Mouse (Mus musculus): ENCODE measurements around the gene 4930451I11Rik. TPM values are rescaled to one million over a fixed set of nuclear protein-coding genes. Genes with fewer than 3 reads are reported as not detected.
A peak's percentile ranks its signal among the peaks of the same experiment; 100 is the strongest.

The 4930451I11Rik gene
- total RNA-seq, 1 experiment from 2014 or later: not detected

DNA sequence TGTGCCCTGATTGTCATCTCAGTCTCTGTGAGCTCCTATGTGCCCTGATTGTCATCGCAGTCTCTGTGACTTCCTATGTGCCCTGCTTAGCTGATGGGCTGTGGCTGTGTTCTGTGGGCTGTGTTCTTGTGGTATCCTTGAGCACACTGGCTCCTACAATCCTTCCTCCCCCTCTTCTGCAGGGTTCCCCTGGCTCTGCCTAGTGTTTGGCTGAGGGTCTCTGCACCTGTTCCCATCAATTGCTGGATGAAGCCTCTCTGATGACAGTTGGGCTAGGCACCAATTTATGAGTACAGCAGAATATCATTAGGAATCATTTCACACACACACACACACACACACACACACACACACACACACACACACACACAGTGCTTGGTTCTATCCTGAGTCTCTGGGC lies 1.9 kb upstream of the 4930451I11Rik start:
- no peak for DNase-seq

DNA sequence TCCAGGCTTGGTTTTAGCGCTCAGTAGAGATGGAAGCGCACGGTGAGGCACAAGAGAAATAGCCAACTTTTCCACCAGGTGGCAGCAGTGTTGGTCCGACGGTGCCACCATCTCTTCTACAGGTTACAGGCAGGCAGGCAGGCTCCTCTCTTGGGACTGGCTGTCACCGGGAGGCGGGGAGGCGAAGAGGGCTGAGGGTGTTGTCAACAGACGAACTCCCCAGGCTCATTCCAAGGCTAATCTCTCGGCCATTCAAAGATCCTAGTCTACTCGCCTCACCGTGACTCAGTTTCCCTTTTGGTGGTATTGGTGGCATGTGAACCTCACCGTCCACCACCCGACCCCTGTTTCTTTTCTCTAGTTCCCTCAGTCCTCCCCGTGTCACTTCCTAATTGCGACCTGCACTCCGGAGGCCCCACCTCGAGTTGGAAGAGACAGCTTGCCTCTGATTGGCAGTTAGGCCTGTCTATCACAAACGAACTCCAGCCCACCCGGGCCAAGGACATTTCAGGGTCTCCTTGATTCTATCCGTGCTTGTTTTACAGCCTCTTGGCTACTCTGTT lies 678 bp upstream of the 4930451I11Rik start:
- DNase-seq: peak; percentile 78

DNA sequence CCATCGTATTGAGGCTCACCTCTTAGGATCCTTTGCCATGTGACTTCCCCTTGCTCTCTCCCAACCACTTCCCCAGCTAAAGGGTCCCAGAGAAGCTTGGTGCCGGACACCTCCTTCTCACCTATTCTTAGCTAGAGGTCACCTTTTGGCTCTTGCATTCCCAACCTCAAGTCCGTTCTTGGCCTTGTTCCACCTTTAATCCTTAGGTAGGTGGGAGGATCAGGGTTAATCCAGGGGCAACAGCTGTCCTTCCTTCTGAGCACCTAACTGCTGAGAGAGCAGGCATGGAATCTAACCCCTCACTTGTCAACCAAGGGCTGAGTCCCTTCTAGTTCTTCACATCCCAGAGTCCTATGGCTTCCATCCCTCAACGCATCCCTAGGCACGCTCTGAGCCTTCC lies 5.5 kb downstream of the 4930451I11Rik start:
- no peak for DNase-seq

DNA sequence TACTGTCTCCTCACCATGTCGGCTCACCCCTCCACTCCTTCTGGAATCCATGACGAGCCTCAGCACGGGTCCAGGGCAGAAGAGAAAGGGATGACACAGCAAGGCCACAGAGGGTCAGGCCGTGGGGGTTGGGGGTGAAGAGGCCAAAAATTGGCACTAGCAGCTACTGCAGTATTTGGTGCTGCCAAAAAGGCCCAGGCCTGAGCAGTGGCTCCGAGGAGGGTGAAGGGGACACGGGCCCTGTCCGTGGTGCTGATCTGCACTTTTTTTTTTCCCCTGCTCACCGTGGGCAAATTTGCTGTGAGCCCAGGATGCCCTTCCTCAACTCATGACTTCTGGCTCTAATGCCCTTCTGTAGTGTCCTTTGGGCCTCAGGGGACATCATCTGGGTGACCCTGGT lies 6.0 kb downstream of the 4930451I11Rik start:
- DNase-seq: peak; percentile 37

DNA sequence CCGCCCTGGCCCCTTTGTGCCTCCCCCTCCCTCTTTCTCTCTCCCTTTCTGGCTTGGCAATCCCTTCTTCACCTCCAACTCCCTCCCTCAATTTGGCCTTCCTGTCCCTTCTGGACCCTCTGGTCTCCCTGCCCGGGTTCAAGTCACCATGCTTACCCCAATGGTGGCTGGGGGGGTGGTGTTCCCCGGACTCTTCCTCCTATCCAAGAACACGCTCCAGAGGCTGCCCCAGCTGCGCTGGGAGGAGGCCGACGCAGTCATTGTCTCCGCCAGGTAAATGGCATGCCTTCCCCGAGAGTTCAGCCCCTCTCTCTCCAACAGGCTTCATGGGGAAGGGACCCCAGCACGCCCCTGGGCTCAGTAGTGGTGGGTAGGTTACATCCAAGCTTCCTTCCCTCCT lies 7.5 kb downstream of the 4930451I11Rik start:
- DNase-seq: no peak

DNA sequence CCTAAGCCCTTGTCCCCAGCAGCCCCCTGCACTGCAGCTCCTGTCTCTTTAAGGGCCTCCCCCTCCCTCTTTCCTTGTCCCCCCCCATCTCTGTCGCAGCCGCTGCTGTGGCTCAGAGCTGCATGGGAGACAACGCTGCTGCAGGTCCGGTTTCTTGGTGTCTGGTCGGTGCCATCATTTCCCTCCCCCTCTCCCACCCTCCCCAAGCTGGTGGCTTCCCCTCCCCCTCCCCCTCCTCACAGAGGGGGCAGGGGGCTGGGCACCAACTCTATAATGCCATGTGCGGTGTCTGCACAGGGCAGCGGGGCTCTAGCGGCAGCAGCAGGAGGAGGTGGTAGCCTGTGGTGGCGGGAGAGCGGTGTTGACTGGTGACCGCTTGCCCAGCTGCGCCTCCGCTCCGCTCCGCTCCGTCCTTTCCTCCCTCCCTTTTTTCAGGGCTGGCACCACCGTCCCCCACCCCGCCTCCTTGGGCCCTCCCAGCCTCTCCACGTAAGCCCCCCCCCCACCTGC lies 8.2 kb downstream of the 4930451I11Rik start:
- no peak for DNase-seq

DNA sequence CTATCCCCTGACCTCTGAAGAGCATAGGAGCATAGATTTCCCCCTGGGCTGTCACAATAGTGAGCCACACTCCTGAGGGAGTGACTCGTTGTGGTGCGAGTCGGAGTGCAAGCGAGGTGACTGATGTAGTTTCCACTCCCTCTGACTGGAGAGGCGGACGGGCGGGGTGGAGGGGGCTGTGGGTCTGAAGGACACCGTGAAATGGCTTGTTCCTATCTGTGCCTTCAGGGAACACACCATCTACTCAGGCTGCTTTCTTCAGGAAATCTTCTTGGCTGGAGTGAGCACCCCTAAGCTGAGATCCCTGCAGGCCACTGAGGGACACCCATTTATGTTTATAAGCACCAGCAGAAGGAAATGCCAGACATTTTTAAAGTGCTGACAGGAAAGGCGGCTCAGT lies 8.7 kb downstream of the 4930451I11Rik start:
- peak; percentile 50 for DNase-seq

DNA sequence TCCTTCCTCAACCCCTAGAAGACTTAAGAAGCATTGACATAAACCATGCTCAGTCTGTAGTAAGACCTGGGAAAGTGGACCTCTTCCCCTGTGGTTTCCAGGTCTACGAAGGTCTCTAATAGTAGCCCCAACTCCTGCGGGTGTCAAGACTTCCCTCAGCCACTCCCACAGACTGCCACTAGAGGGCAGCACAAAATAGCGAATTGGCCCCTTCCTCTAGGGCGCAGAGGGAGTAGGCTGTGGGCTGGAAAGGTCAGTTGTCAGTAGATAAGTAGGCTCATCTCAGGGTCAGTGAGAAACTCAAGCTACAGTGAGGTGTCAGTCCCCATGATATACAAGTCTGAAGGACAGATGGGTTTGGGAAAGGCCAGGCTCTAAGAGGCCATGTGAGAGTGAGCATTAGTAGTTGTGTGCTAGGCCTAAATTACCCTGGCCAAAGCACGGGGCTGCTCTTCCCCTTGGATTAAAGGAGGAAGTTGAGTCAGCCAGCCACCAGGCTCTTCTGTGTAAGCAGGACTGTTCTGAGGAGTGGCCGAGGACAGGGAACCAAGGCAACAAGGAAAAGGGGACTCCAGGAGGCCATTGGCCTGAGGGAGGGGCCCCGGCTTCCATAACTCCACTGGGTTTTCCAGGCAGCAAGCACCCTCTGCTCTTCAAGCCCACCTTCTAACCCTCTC lies 9.5 kb downstream of the 4930451I11Rik start:
- peak; percentile 82 for DNase-seq

DNA sequence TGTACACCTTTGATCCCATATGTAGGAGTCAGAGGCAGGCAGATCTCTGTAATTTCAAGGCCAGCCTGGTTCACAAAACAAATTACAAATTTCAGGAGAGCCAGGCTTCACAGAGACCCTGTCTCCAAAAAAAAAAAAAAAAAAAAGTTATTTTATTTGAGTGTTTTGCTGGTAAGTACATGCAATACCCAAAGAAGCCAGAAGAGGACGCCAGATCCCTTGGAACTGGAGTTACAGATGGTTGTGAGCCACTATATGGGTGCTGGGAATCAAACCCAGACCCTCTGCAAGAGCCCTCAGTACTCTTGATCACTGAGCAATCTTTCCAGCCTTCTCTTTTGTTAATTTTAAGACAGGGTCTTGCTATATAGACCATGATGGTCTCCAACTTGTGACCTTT lies 12.6 kb downstream of the 4930451I11Rik start:
- DNase-seq: no peak

DNA sequence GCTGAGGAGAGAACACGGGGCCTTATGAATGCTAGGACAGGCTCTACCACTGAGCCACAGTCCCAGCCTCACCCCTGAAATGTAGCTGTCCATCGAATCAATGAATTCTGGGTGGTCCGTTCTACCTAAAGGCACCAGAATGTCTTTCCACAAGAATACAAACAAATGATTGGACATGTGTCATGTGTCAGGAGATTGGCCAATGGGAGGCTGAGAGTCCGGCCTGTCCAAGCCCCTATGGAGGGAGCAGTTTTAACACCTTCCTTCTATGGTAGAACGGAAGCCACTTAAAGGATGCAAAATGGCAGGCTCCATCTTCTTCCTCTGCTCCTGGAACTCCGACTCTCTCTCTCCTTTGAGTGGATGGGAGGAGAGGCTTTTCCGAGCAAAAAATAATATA lies 13.8 kb downstream of the 4930451I11Rik start:
- DNase-seq: no peak

DNA sequence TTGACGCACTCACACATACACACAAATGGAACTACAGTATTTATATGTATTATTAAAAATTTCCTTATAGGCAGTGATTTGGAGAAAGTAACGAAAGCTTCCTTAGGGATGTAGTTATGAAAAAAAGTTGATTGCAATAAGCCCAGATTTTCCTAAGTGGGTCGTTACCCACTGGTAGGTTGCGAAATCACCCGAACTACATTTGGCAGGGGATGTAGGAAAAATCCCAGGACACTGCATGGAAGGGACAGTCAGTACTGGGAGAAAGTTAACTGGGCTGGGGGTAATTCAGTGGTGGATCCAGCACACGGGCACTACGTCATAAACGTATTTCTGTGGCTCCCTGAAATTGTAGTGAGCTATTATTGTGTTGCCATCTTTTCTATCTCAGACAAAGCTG lies 14.9 kb downstream of the 4930451I11Rik start:
- no peak for DNase-seq

DNA sequence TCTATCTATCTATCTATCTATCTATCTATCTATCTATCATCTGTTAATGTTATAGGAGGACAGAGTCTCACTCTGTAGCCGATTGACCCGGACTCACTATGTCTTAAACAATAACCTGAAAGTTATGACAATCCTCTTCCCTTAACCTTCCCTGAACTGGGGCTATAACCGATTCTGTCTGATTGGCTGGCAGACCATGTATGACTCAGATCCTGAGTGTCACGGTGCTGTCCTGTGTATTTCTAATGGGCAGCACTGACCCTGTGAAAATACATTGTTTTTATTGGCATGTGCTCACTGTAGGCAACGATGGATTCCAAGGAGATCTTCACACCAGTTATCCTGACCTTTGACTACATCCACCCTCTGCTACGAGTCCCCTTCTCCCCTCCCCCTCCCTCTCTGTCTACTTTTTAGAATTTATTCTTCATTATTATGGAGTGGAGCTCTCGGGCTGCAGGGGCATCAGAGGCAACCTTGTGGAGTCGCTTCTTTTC lies 15.7 kb downstream of the 4930451I11Rik start:
- no peak for DNase-seq

DNA sequence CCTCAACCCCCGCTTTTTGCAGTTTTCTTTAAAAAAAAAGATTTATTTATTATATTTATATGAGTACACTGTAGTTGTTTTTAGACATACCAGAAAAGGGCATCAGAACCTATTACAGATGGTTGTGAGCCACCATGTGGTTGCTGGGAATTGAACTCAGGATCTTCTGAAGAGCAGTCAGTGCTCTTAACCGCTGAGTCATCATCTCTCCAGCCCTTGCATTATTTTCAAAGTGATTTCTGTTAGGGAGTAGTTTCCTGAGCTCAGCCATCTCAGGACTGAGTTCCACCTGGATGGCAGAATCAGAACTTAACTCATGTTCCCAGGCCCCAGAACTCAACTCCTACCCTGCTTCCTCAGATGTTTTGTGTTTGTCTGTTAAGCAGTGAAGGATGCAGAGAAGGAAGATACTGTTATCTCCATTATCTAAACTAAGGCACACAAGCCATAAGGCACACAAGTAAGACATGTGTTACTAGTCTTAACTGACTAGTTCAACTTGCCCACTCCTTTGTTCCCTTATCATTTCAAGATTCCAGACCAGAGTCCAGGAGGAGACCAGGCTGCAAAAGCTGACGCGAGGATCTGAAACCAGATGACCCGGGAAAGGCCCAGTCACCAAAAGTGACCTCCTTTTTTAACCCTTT lies 21.6 kb downstream of the 4930451I11Rik start:
- DNase-seq: no peak

DNA sequence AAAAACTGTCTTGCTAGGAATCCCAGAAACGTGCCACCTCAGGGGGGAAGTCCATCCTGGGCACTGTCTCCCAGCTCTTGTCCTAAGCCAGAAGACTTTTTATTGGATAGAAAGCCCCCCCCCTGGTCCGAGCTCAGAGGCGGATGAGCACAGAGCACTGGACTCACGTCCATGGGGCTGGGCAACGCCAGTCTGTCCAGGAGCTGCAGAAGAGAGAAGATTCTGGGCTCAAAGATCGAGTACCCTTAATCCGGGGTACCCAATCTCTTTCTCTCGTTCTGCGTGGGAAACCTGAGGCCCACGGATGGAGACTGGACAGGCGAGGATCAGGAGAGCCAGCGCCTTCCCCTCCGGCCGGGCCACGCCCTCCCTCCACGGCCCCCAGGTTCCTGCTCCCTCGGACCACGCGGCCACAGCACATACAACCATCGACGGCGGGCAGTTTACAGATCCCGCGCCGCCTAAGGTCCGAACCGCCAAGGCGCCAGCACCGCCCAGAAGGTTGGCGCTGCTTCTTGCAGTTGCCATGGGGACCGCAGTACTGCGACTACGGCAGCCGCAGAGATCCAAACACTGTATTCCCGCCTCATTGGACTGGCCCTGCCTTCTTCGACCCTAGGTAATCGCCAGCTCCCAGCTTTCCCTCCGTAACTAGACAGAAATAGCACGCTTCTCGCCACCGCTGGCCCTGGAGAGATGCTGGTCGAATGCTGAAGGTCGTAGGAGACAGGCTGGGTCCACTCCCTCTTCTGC lies 22.6 kb downstream of the 4930451I11Rik start:
- DNase-seq: peak; percentile 86

DNA sequence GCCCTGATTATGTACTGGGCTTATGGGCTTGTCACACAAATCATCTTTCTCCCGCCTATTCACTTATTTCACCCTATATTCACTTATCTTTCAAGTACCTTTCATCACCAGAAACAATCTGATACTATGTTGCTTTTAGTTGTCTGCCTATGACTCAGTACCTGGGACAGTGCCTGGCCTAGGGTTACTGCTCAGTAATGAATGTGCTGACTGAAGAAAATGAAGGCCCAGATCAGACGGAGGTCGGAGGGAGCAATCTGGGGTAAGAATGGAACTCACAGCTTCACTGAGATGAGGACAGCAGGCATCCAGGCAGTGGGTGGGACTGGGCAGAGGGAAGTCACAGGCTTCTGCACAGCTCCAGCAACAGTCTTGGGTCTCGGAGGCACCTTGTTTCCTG lies 24.0 kb downstream of the 4930451I11Rik start:
- DNase-seq: peak; percentile 41

DNA sequence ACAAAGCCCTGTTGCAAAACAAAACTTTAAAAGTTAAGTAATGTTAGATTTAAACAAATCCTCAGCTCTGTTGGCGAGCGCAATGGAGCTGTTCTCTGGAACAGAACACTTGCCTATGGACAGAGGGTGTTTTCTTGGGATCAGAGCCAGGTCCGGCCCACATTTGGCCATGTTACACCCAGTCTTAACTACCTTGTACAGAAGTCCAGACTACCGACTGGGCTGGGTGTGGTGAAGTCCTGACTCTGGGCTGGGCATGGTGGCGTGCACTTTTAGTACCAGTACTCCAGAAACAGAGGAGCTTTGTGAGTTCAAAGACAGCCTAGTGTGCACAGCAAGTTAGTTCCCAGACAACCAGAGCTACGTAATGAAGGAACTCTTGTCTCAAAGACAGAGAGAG lies 24.5 kb downstream of the 4930451I11Rik start:
- DNase-seq: no peak

DNA sequence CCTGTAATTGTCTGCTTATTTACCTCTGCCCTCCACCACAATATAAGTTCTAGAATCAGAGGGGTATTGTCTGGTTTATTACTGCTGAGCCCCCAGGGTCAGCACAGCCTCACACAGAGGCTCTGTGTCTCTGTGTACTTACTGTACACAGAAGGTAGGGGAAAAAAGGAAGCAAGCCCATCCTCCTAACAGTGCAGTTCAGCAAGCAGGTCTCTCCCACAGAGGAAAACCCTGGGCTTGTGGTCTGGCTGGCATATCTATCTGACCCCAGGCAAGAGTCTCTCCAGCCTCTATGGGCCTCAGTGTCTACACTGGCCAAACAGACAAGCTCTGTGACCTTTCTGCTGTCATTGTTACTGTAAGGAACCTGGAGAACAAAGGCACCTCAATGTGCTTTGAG lies 27.7 kb downstream of the 4930451I11Rik start:
- no peak for DNase-seq

DNA sequence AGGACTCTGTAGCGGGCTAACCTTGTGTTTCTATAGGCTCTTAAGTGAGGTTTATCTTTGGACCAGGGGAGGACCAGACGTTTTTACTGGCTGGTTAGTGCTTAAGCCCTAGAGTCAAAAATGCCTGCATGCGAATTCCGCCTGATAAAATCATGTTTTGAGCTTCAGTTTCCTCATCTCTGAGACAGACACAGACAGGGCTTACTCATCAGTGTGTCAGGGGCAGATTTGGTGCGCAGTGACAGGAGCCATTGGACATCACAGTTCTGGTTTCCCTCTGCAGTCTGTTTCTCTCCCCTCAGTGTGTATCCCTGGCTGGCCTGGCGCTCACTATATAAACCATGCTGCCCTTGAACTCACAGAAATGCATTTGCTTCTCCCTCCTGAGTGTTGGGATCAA lies 28.3 kb downstream of the 4930451I11Rik start:
- no peak for DNase-seq

DNA sequence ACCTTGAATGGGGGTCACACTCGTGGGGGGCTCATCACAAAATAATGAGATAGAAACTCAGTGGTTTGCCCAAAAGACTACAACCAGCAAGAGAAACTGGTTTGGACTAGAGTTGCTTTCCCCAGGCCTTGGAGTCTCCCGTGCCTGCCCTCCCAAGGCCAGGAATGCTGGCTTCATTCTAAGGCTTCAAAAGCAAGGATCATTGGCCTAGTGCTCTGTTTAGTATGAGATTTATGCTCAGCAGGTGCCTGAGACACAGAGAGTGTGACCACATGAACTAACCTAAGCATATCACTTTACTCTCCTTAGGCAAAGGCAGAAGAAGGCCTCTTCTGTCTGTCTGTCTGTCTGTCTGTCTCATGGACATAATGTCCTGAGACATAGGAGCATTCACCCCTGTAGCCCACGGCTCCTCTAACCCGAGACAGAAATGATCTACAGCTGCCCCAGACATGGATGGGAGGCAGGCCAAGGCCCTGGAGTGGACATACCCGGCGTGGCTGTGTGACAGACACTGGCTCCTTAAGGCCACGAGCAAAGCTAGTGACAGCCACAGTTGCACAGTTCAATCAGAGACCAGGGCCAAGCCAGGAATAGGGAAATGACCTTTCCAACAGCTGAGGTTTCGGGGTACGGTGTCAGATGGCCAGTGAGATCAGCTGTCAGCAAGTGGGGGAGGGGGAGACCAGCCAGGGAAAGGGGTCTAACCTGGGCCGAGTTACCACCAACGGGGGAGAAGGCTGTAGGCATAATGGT lies 29.1 kb downstream of the 4930451I11Rik start:
- peak; percentile 45 for DNase-seq

DNA sequence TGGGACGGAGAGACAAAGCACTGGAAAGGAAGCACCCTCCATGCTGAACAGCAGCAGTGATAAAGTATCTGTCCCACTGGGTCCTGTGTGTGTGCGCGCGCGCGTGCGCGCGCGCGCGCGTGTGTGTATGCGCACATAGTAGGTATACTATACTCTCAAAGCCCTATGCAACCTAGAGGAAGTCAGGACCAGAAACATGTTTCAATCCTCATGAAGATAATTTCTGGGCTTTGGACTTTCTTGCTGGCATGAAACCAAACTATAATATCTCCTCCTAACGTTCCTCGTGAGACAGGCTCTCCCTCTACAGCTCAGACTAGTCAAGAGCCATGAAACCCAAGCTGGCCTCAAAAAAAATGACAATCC lies 30.4 kb downstream of the 4930451I11Rik start:
- DNase-seq: no peak

DNA sequence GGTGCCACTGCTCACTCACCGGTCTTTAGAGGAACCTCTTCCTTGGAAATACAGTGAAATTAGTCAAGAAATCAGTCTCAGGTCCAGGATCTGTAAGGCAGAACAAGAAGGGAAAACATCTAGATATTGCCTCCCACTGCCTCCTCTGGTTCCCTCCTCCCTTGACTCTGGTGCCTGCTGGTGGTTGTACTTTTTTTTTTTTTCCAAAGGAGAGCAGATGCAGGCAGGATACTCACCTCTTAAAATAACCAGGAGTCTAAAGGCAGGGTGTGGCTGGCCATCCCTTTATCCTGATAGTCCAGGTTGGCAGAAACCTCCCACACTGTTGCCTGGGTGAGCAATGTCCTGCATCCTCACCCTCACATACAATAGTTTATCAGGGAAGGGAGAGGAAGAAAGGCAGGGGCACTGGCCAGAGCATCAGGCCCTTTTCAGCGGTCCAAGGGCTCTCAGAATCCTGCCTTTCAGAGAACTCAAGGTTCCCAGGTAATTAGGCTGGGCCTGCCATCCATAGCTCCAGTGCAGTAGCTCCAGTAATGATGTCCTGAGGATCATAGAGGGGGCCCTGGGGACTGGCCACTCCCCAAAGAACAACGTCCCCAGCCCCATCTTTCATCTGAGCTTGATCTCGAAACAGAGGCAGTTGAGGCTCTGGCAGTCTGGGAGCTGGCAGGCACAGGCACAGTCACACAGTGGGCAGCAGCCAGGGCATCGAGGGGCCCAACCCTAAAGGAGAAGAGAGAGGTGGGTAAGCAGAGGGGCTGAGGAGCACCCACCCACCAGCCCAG lies 31.0 kb downstream of the 4930451I11Rik start:
- no peak for DNase-seq
